Mouse (Mus musculus): Measurements from ENCODE around the gene Htr1d.

DNA sequence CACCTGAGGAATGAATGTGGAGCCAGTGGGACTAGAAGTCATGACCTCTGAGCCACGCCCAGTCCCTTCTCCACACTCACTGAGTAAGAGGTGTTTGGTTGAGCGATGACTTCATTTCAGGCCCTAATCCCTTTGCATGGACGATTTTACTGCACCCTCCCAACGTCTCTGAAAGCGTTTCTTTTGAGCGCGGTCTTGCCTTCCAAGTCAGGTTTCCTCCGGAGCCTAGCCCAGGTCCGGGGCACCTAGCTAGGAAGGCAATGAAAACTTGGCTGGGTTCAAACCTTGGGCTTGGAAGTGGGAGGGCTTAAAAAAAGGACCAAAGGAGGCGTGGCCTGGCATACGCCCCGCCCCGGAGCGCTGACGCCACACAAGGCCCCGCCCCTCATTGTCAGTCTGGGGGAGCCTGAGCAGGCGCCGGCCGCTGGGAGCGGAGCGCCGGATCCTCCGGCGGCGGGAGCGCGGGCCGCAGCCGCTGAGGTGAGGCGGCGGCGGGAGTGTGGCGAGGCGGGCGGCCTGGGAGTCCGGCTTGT is 46.1 kb downstream of the Htr1d start, which contains the start of gene Luzp1:
- no peak for TF ChIP-seq CTCF (conservative IDR thresholded peaks at IDR 0.05; ENCODE audit: low read length)
- TF ChIP-seq POU5F1 (IDR thresholded peaks at IDR 0.05; ENCODE audit: borderline replicate concordance, low read length): no peak
- TF ChIP-seq NANOG (IDR thresholded peaks at IDR 0.05; ENCODE audit: borderline replicate concordance, low read length): no peak
